Mouse (Mus musculus) CH12.LX (cell line): ENCODE results near the gene Ttll5. TPM values are rescaled to one million over a fixed set of nuclear protein-coding genes. Genes with fewer than 3 reads are reported as not detected.
A peak's percentile ranks its signal among the peaks of the same experiment; 100 is the strongest.

Source experiments
- DNase-seq: peaks from one replicate; pipeline ENCODE4 v3.0.0-alpha.2; 2013; ENCODE audit errors: extremely low read depth
- H3K27ac ChIP-seq: 2 replicates; pipeline ENCODE4 v1.5.1; 2012; ENCODE audit warnings: low read depth, mild to moderate bottlenecking, control low read depth, moderate library complexity; ENCODE audit not compliant: insufficient read depth
- H3K27me3 ChIP-seq: replicated peaks from 2 replicates; pipeline ENCODE3; 2012; ENCODE audit warnings: inconsistent platforms
- H3K36me3 ChIP-seq, 2 experiments: replicated peaks in 1 of 2; 2 replicates each; pipeline versions ENCODE3 to v1.6.1; 2012; ENCODE audit warnings: inconsistent platforms in 1 of 2, low read length in 1 of 2, mild to moderate bottlenecking in 1 of 2, mixed read lengths in 1 of 2, moderate library complexity in 1 of 2; ENCODE audit not compliant: control insufficient read depth in 1 of 2, insufficient read depth in 1 of 2
- H3K4me1 ChIP-seq, 2 experiments: 2 replicates each; pipeline ENCODE4 v1.6.1; 2012; ENCODE audit warnings: inconsistent platforms in 1 of 2, moderate library complexity in 1 of 2; ENCODE audit not compliant: insufficient read depth in 2 of 2, control insufficient read depth in 1 of 2
- H3K4me2 ChIP-seq: 2 replicates; pipeline ENCODE4 v1.6.1; 2012; ENCODE audit warnings: low read depth, mild to moderate bottlenecking, control low read depth; ENCODE audit not compliant: poor library complexity, insufficient read depth, severe bottlenecking
- H3K4me3 ChIP-seq, 3 experiments: fragments of 150-350 bp in 1 of 3; sonication (generic) in 1 of 3; replicated peaks in 1 of 3; 2 replicates each; pipeline versions ENCODE3 to v1.5.1; 2011 to 2012; ENCODE audit warnings: low read depth in 2 of 3, low read length in 2 of 3, mild to moderate bottlenecking in 2 of 3, moderate library complexity in 2 of 3, control low read depth in 1 of 3, improper control_type of control experiment in 1 of 3, inconsistent platforms in 1 of 3, mixed read lengths in 1 of 3; ENCODE audit not compliant: poor library complexity in 1 of 3
- H3K79me2 ChIP-seq: replicated peaks from 2 replicates; pipeline ENCODE4 v1.6.1; 2012; ENCODE audit warnings: mild to moderate bottlenecking, moderate library complexity; ENCODE audit not compliant: control insufficient read depth, poor library complexity, insufficient read depth, severe bottlenecking; ENCODE audit errors: extremely low read depth
- H3K9ac ChIP-seq: 2 replicates; pipeline ENCODE4 v1.6.1; 2012; ENCODE audit warnings: low read depth, mild to moderate bottlenecking, control low read depth, moderate library complexity; ENCODE audit not compliant: insufficient read depth
- H3K9me3 ChIP-seq: replicated peaks from 2 replicates; pipeline ENCODE3; 2012; ENCODE audit warnings: low read length, inconsistent platforms, mixed read lengths
- BHLHE40 ChIP-seq: IDR thresholded peaks from 2 replicates; pipeline ENCODE4 v1.6.1; 2011; ENCODE audit warnings: mild to moderate bottlenecking, low read depth, low read length, improper control_type of control experiment
- CHD1 ChIP-seq: IDR thresholded peaks from 2 replicates; pipeline ENCODE4 v1.6.1; 2012; ENCODE audit warnings: low read depth, low read length, improper control_type of control experiment, inconsistent platforms
- CHD2 ChIP-seq: IDR thresholded peaks from 2 replicates; pipeline ENCODE4 v1.6.1; 2011; ENCODE audit warnings: low read length, improper control_type of control experiment
- CTCF ChIP-seq, 2 experiments: IDR thresholded peaks in 1 of 2; conservative IDR thresholded peaks in 1 of 2; 2 replicates each; pipeline ENCODE4 v1.5.1; 2011 to 2012; ENCODE audit warnings: low read depth in 2 of 2, low read length in 2 of 2, improper control_type of control experiment in 1 of 2, inconsistent platforms in 1 of 2, mild to moderate bottlenecking in 1 of 2, moderate library complexity in 1 of 2
- E2F4 ChIP-seq: IDR thresholded peaks from 2 replicates; pipeline ENCODE4 v1.6.1; 2011; ENCODE audit warnings: low read depth, low read length, improper control_type of control experiment; ENCODE audit not compliant: insufficient replicate concordance
- ELF1 ChIP-seq: IDR thresholded peaks from 2 replicates; pipeline ENCODE4 v1.6.1; 2014; ENCODE audit warnings: low read depth, mild to moderate bottlenecking, inconsistent platforms, low read length, improper control_type of control experiment
- EP300 ChIP-seq: IDR thresholded peaks from 2 replicates; pipeline ENCODE4 v1.6.1; 2011; ENCODE audit warnings: low read length, improper control_type of control experiment
- ETS1 ChIP-seq: conservative IDR thresholded peaks from 2 replicates; pipeline ENCODE4 v1.6.1; 2012; ENCODE audit warnings: low read depth, mild to moderate bottlenecking, inconsistent platforms, low read length, improper control_type of control experiment, moderate library complexity
- GABPA ChIP-seq: IDR thresholded peaks from 2 replicates; pipeline ENCODE4 v1.6.1; 2012; ENCODE audit warnings: low read depth, low read length, improper control_type of control experiment, inconsistent platforms; ENCODE audit not compliant: insufficient replicate concordance
- HCFC1 ChIP-seq: IDR thresholded peaks from 2 replicates; pipeline ENCODE4 v1.6.1; 2012; ENCODE audit warnings: low read depth, mild to moderate bottlenecking, inconsistent platforms, low read length, improper control_type of control experiment
- IRF4 ChIP-seq: IDR thresholded peaks from 2 replicates; pipeline ENCODE4 v1.6.1; 2014; ENCODE audit warnings: low read depth, mild to moderate bottlenecking, inconsistent platforms, low read length, improper control_type of control experiment
- JUN ChIP-seq: IDR thresholded peaks from 2 replicates; pipeline ENCODE4 v1.6.1; 2011; ENCODE audit warnings: low read depth, mild to moderate bottlenecking, low read length, improper control_type of control experiment, moderate library complexity; ENCODE audit not compliant: insufficient read depth
- JUND ChIP-seq: conservative IDR thresholded peaks from 2 replicates; pipeline ENCODE4 v1.6.1; 2011; ENCODE audit warnings: low read depth, low read length, improper control_type of control experiment
- KAT2A ChIP-seq: IDR thresholded peaks from 2 replicates; pipeline ENCODE4 v1.6.1; 2012; ENCODE audit warnings: low read length, improper control_type of control experiment, inconsistent platforms; ENCODE audit not compliant: insufficient replicate concordance
- MAFK ChIP-seq: IDR thresholded peaks from 2 replicates; pipeline ENCODE4 v1.6.1; 2011; ENCODE audit warnings: low read length, improper control_type of control experiment; ENCODE audit not compliant: insufficient replicate concordance
- MAX ChIP-seq: IDR thresholded peaks from 2 replicates; pipeline ENCODE4 v1.6.1; 2011; ENCODE audit warnings: low read length, improper control_type of control experiment
- MAZ ChIP-seq: IDR thresholded peaks from 2 replicates; pipeline ENCODE4 v1.6.1; 2012; ENCODE audit warnings: low read depth, mild to moderate bottlenecking, inconsistent platforms, low read length, improper control_type of control experiment, moderate library complexity
- MEF2A ChIP-seq: IDR thresholded peaks from 2 replicates; pipeline ENCODE4 v1.6.1; 2014; ENCODE audit warnings: low read depth, mild to moderate bottlenecking, inconsistent platforms, low read length, improper control_type of control experiment, borderline replicate concordance
- MXI1 ChIP-seq: IDR thresholded peaks from 2 replicates; pipeline ENCODE4 v1.6.1; 2011; ENCODE audit warnings: mild to moderate bottlenecking, low read depth, low read length, improper control_type of control experiment
- MYC ChIP-seq: IDR thresholded peaks from 2 replicates; pipeline ENCODE4 v1.6.1; 2011; ENCODE audit warnings: low read depth, mild to moderate bottlenecking, improper control_type of control experiment, low read length
- NELFE ChIP-seq: IDR thresholded peaks from 2 replicates; pipeline ENCODE4 v1.6.1; 2011; ENCODE audit warnings: low read depth, low read length, improper control_type of control experiment
- NRF1 ChIP-seq: IDR thresholded peaks from 2 replicates; pipeline ENCODE4 v1.6.1; 2014; ENCODE audit warnings: low read depth, mild to moderate bottlenecking, inconsistent platforms, low read length, improper control_type of control experiment, moderate library complexity
- PAX5 ChIP-seq: IDR thresholded peaks from 2 replicates; pipeline ENCODE4 v1.6.1; 2012; ENCODE audit warnings: low read length, inconsistent platforms, mixed read lengths
- POLR2A ChIP-seq: IDR thresholded peaks from 2 replicates; pipeline ENCODE4 v1.6.1; 2011; ENCODE audit warnings: low read depth, mild to moderate bottlenecking, improper control_type of control experiment, low read length
- POLR2AphosphoS2 ChIP-seq: IDR thresholded peaks from 2 replicates; pipeline ENCODE4 v1.6.1; 2011; ENCODE audit warnings: low read depth, low read length, improper control_type of control experiment
- RAD21 ChIP-seq: IDR thresholded peaks from 2 replicates; pipeline ENCODE4 v1.6.1; 2011; ENCODE audit warnings: low read depth, mild to moderate bottlenecking, low read length, improper control_type of control experiment, moderate library complexity
- RCOR1 ChIP-seq: conservative IDR thresholded peaks from 2 replicates; pipeline ENCODE4 v1.6.1; 2012; ENCODE audit warnings: low read depth, mild to moderate bottlenecking, inconsistent platforms, low read length, improper control_type of control experiment
- SIN3A ChIP-seq: IDR thresholded peaks from 2 replicates; pipeline ENCODE4 v1.6.1; 2012; ENCODE audit warnings: low read length, improper control_type of control experiment, inconsistent platforms
- SMC3 ChIP-seq: IDR thresholded peaks from 2 replicates; pipeline ENCODE4 v1.6.1; 2011; ENCODE audit warnings: low read depth, low read length, improper control_type of control experiment
- TBP ChIP-seq: conservative IDR thresholded peaks from 2 replicates; pipeline ENCODE4 v1.6.1; 2011; ENCODE audit warnings: low read depth, low read length, improper control_type of control experiment
- TCF12 ChIP-seq: IDR thresholded peaks from 2 replicates; pipeline ENCODE4 v1.6.1; 2014; ENCODE audit warnings: low read depth, mild to moderate bottlenecking, inconsistent platforms, low read length, improper control_type of control experiment
- UBTF ChIP-seq: IDR thresholded peaks from 2 replicates; pipeline ENCODE4 v1.6.1; 2012; ENCODE audit warnings: low read depth, mild to moderate bottlenecking, inconsistent platforms, low read length, improper control_type of control experiment, moderate library complexity
- USF1 ChIP-seq: IDR thresholded peaks from 2 replicates; pipeline ENCODE4 v1.6.1; 2014; ENCODE audit warnings: low read depth, mild to moderate bottlenecking, inconsistent platforms, low read length, improper control_type of control experiment
- USF2 ChIP-seq: conservative IDR thresholded peaks from 2 replicates; pipeline ENCODE4 v1.6.1; 2011; ENCODE audit warnings: low read depth, low read length, improper control_type of control experiment
- ZC3H11A ChIP-seq: IDR thresholded peaks from 2 replicates; pipeline ENCODE4 v1.6.1; 2012; ENCODE audit warnings: low read depth, mild to moderate bottlenecking, inconsistent platforms, low read length, improper control_type of control experiment
- ZKSCAN1 ChIP-seq: IDR thresholded peaks from 2 replicates; pipeline ENCODE4 v1.6.1; 2012; ENCODE audit warnings: low read depth, inconsistent platforms, low read length, improper control_type of control experiment, borderline replicate concordance
- ZMIZ1 ChIP-seq: IDR thresholded peaks from 2 replicates; pipeline ENCODE4 v1.6.1; 2012; ENCODE audit warnings: low read depth, mild to moderate bottlenecking, inconsistent platforms, low read length, improper control_type of control experiment
- ZNF384 ChIP-seq: IDR thresholded peaks from 2 replicates; pipeline ENCODE4 v1.6.1; 2012; ENCODE audit warnings: low read depth, low read length, improper control_type of control experiment, inconsistent platforms
- dilution Hi-C: fragments of 300-500 bp; cut with MboI; formaldehyde crosslinking; loops from 2 replicates; pipeline ENCODE4 v1.14.3; 2020; ENCODE audit warnings: low sequenced_read_pairs; ENCODE audit not compliant: extremely low pct_unique_long_range_greater_than_20kb, extremely low pct_ligation_motif_present
- in situ Hi-C: fragments of 300-500 bp; cut with MboI; formaldehyde crosslinking; loops from 3 replicates; pipeline ENCODE4 v1.14.3; 2019; ENCODE audit warnings: low sequenced_read_pairs, low pct_ligation_motif_present, low pct_unique_long_range_greater_than_20kb, mixed read lengths
- polyA plus RNA-seq: library from polyadenylated mRNA; unstranded; fragments of >175 nt; gene quantifications from 2 replicates; pipeline ENCODE4 v1.2.1, GENCODE M21; 2012; ENCODE audit warnings: low read depth; ENCODE audit not compliant: insufficient read length
- total RNA-seq, 2 experiments: library from RNA; depleted of rRNA; stranded (reverse); fragments of 300-350 nt in 1 of 2; fragments of >200 nt in 1 of 2; gene quantifications; 2 replicates each; pipeline ENCODE4 v1.2.3; 2012 to 2014

Gene Ttll5
- total and polyA plus RNA-seq, 3 experiments: 5.7 to 14.0 (median 8.7) TPM

DNA sequence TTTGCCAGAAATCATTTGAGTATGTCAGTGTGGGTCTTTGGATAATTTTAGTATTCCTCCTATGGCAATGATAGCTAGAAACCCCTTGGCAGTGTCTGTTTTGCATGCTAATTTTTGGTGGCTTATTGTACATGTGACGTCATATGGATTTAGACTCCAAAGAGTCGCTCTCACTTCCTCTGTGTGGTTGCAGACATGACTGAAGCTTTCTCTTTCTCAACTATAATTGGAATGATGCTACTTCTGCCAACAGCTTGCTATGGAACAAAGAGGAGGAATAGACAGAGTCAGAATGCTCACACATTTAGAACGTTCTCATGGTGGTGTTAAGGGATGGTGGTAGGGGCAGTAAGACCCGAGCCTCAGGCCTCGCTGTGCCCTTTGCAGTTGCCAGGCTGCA, 155.5 kb downstream of the Ttll5 start:
- no peaks in the 10 kb centered on the region for H3K79me2 ChIP-seq
- peak; percentile 81 for DNase-seq
- in situ Hi-C loops: no loop called here
- no peak overlapping the region for H3K9ac ChIP-seq
- no peak overlapping the region for H3K27ac ChIP-seq
- H3K36me3 ChIP-seq: peaks cover 0 to 8% of the 10 kb centered on the region in 2 experiments
- H3K4me3 ChIP-seq: no peak overlapping the region
- TF ChIP-seq RAD21 (no peak), CHD1 (no peak), JUN (peak; percentile 84), TCF12 (peak; percentile 36; the same call in 1 of the 2 replicates), PAX5 (no peak), KAT2A (no peak), UBTF (no peak), TBP (0 out of 2 replicates have a peak, but pooled peaks have one; percentile 21), IRF4 (peak; percentile 96), MYC (0 out of 2 replicates have a peak, but pooled peaks have one; percentile 45), NELFE (no peak), SMC3 (no peak), SIN3A (no peak), HCFC1 (peak; percentile 25; the same call in 1 of the 2 replicates), EP300 (peak; percentile 97), CTCF (conservative IDR thresholded peaks at IDR 0.05 in 1 of 2, IDR thresholded peaks at IDR 0.05 in 1 of 2; ENCODE audit: low read depth in 2 of 2, low read length in 2 of 2) (no peak), ZNF384 (no peak), MEF2A (peak; percentile 96), JUND (peak; percentile 89), POLR2AphosphoS2 (no peak), NRF1 (no peak), MXI1 (no peak), MAZ (peak; percentile 38; the same call in 1 of the 2 replicates), E2F4 (no peak), GABPA (no peak), USF1 (no peak), MAX (peak; percentile 59), POLR2A (no peak), ZC3H11A (no peak), RCOR1 (peak; percentile 94), ZKSCAN1 (no peak), ETS1 (peak; percentile 91), USF2 (0 out of 2 replicates have a peak, but pooled peaks have one; percentile 10), MAFK (peak; percentile 79), BHLHE40 (peak; percentile 86), CHD2 (peak; percentile 61; the same call in 1 of the 2 replicates), ZMIZ1 (no peak), ELF1 (no peak)
- dilution Hi-C loops: no loop called here
- H3K4me1 ChIP-seq: peaks cover 7 to 20% of the 10 kb centered on the region in 2 experiments
- no peaks in the 10 kb centered on the region for H3K9me3 ChIP-seq
- H3K27me3 ChIP-seq: no peaks in the 10 kb centered on the region
- peak overlapping the region; percentile 16; the same call in 1 of the 2 replicates for H3K4me2 ChIP-seq
